Mouse (Mus musculus): ENCODE measurements around the gene Prdm11. TPM values are rescaled to one million over a fixed set of nuclear protein-coding genes. Genes with fewer than 3 reads are reported as not detected.

The Prdm11 gene
- total and polyA plus RNA-seq, 2 experiments from 2014 or later: 3.5 to 14.9 TPM

GRCm38 (mm10) chr2:92944356-92944755, 101.6 kb downstream of the Prdm11 start:
- Histone ChIP-seq H3K4me3 (ENCODE audit: low read length) (no peak overlapping the region), H3K27ac (no peak overlapping the region), H3K4me2 (ENCODE audit: low read depth, low read length) (no peak overlapping the region), H3K4me1 (ENCODE audit: insufficient read depth, low read length) (peaks cover 7% of the 10 kb centered on the region; the same call in 1 of the 2 replicates), H3K36me3 (ENCODE audit: insufficient read depth, low read length) (peaks cover 10% of the 10 kb centered on the region; the same call in 1 of the 2 replicates), H3K9ac (replicated peaks; ENCODE audit: low read length) (no peak overlapping the region), H3K27me3 (ENCODE audit: insufficient read depth, low read length) (no peaks in the 10 kb centered on the region), H3K9me3 (ENCODE audit: low read length) (no peaks in the 10 kb centered on the region)
- DNase-seq (ENCODE audit: low spot score): no peak
- ATAC-seq: no peak
- no peak for TF ChIP-seq CTCF (IDR thresholded peaks at IDR 0.05; ENCODE audit: low read depth)
- 93% methylated on average over 3 of the region's 3 CpGs for WGBS

GRCm38 (mm10) chr2:92943406-92943805, 102.6 kb downstream of the Prdm11 start:
- Histone ChIP-seq H3K4me2 (ENCODE audit: low read depth, low read length) (no peak overlapping the region), H3K9ac (replicated peaks; ENCODE audit: low read length) (no peak overlapping the region), H3K27ac (no peak overlapping the region), H3K36me3 (ENCODE audit: insufficient read depth, low read length) (peaks cover 10% of the 10 kb centered on the region; the same call in 1 of the 2 replicates), H3K4me1 (ENCODE audit: insufficient read depth, low read length) (peaks cover 7% of the 10 kb centered on the region; the same call in 1 of the 2 replicates), H3K4me3 (ENCODE audit: low read length) (no peak overlapping the region), H3K27me3 (ENCODE audit: insufficient read depth, low read length) (no peaks in the 10 kb centered on the region), H3K9me3 (ENCODE audit: low read length) (no peaks in the 10 kb centered on the region)
- 84% methylated on average over 3 of the region's 3 CpGs for WGBS
- ATAC-seq: no peak
- DNase-seq (ENCODE audit: low spot score): no peak
- TF ChIP-seq CTCF (IDR thresholded peaks at IDR 0.05; ENCODE audit: low read depth): no peak

DNA sequence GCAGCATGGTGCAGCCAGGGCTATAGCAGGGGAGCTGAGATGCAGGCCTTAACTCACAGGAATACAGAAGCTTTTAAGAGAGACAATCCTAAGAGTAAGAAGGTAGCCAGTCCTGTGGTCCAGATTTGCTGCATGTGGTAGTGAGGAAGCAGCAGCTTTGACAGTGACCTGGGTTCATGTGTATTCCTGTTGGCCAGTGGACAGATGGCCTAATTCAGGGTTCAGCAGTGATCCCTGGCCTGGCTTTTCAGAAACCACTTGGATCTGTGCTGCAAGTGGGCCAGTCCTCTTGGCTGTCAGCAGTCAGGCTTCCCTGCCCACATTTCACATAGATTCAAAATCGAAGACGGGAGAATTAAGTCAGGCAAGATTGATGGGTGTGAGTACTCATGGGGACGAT, 104.5 kb downstream of the Prdm11 start:
- Histone ChIP-seq H3K27ac (no peak overlapping the region), H3K9ac (replicated peaks; ENCODE audit: low read length) (no peak overlapping the region), H3K4me2 (ENCODE audit: low read depth, low read length) (no peak overlapping the region), H3K27me3 (ENCODE audit: insufficient read depth, low read length) (no peaks in the 10 kb centered on the region), H3K36me3 (ENCODE audit: insufficient read depth, low read length) (peaks cover 10% of the 10 kb centered on the region; the same call in 1 of the 2 replicates), H3K9me3 (ENCODE audit: low read length) (no peaks in the 10 kb centered on the region), H3K4me1 (ENCODE audit: insufficient read depth, low read length) (no peaks in the 10 kb centered on the region), H3K4me3 (ENCODE audit: low read length) (no peak overlapping the region)
- DNase-seq (ENCODE audit: low spot score): no peak
- TF ChIP-seq CTCF (IDR thresholded peaks at IDR 0.05; ENCODE audit: low read depth): no peak
- WGBS: 61% methylated on average over 3 of the region's 3 CpGs
- no peak for ATAC-seq

DNA sequence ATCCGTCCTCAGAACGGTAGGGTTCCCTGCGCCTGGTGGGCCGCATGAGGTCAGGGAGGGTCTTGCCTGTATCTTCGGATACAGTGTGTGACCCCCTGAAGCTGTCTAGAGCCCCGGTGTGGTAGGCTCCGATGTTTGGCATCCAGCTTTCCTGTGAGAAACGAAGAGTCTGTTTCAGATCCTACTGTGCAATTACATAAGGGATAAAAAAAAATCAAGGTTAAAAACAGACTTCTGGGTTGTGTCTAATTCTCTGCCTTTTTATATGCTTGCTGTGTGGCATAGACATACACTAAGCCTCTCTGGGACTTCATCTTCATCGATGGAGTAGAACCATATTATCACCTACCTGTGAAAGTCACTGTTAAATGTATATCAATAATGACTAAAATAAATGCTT, 105.0 kb downstream of the Prdm11 start:
- Histone ChIP-seq H3K9ac (replicated peaks; ENCODE audit: low read length) (no peak overlapping the region), H3K4me1 (ENCODE audit: insufficient read depth, low read length) (no peaks in the 10 kb centered on the region), H3K27ac (no peak overlapping the region), H3K9me3 (ENCODE audit: low read length) (no peaks in the 10 kb centered on the region), H3K27me3 (ENCODE audit: insufficient read depth, low read length) (no peaks in the 10 kb centered on the region), H3K36me3 (ENCODE audit: insufficient read depth, low read length) (peaks cover 10% of the 10 kb centered on the region; the same call in 1 of the 2 replicates), H3K4me3 (ENCODE audit: low read length) (no peak overlapping the region), H3K4me2 (ENCODE audit: low read depth, low read length) (no peak overlapping the region)
- 78% methylated on average over 9 of the region's 9 CpGs for WGBS
- no peak for TF ChIP-seq CTCF (IDR thresholded peaks at IDR 0.05; ENCODE audit: low read depth)
- DNase-seq (ENCODE audit: low spot score) (no peak), ATAC-seq (no peak)

DNA sequence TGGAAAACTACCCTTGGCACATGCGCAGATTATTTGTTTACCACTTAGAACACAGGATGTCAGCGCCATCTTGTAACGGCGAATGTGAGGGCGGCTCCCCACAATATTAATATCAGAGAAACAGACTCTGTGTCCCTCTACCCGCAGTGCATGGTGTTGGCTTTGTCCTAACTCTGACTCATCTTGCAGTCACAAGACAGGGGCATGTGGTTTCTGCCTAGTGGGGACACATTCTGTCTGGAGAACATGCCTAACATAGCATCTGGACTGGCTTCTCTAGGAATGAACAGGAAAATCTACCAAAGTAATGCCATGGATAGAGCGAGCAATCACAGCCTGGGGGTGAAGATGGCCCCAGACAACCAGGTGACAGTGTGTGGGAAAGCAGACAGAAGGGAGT, 107.1 kb downstream of the Prdm11 start:
- WGBS: 95% methylated on average over 6 of the region's 7 CpGs
- H3K27ac ChIP-seq: no peak overlapping the region
- H3K36me3 ChIP-seq (ENCODE audit: insufficient read depth, low read length): 0 out of 2 replicates have a peak, but pooled peaks cover 7% of the 10 kb centered on the region
- TF ChIP-seq CTCF (IDR thresholded peaks at IDR 0.05; ENCODE audit: low read depth): no peak
- H3K9me3 ChIP-seq (ENCODE audit: low read length): no peaks in the 10 kb centered on the region
- no peak overlapping the region for H3K4me3 ChIP-seq (ENCODE audit: low read length)
- ATAC-seq (no peak), DNase-seq (ENCODE audit: low spot score) (no peak)
- H3K9ac ChIP-seq (replicated peaks; ENCODE audit: low read length): no peak overlapping the region
- H3K4me2 ChIP-seq (ENCODE audit: low read depth, low read length): no peak overlapping the region
- H3K27me3 ChIP-seq (ENCODE audit: insufficient read depth, low read length): no peaks in the 10 kb centered on the region
- peaks cover 13% of the 10 kb centered on the region for H3K4me1 ChIP-seq (ENCODE audit: insufficient read depth, low read length)

GRCm38 (mm10) chr2:92938063-92938462, 107.9 kb downstream of the Prdm11 start:
- no peaks in the 10 kb centered on the region for H3K27me3 ChIP-seq (ENCODE audit: insufficient read depth, low read length)
- DNase-seq (ENCODE audit: low spot score) (no peak), ATAC-seq (no peak)
- TF ChIP-seq CTCF (IDR thresholded peaks at IDR 0.05; ENCODE audit: low read depth): no peak
- H3K27ac ChIP-seq: no peak overlapping the region
- H3K9me3 ChIP-seq (ENCODE audit: low read length): no peaks in the 10 kb centered on the region
- H3K4me1 ChIP-seq (ENCODE audit: insufficient read depth, low read length): peaks cover 13% of the 10 kb centered on the region
- WGBS: 80% methylated on average over 5 of the region's 5 CpGs
- no peak overlapping the region for H3K4me3 ChIP-seq (ENCODE audit: low read length)
- 0 out of 2 replicates have a peak, but pooled peaks cover 7% of the 10 kb centered on the region for H3K36me3 ChIP-seq (ENCODE audit: insufficient read depth, low read length)
- no peak overlapping the region for H3K9ac ChIP-seq (replicated peaks; ENCODE audit: low read length)
- H3K4me2 ChIP-seq (ENCODE audit: low read depth, low read length): no peak overlapping the region

GRCm38 (mm10) chr2:92935483-92935882, 110.5 kb downstream of the Prdm11 start:
- 49% methylated on average over 3 of the region's 3 CpGs for WGBS
- Histone ChIP-seq H3K36me3 (ENCODE audit: insufficient read depth, low read length) (no peaks in the 10 kb centered on the region), H3K4me1 (ENCODE audit: insufficient read depth, low read length) (peaks cover 13% of the 10 kb centered on the region), H3K27me3 (ENCODE audit: insufficient read depth, low read length) (no peaks in the 10 kb centered on the region), H3K27ac (peak overlapping the region; percentile 58; the same call in 1 of the 2 replicates), H3K4me2 (ENCODE audit: low read depth, low read length) (no peak overlapping the region), H3K4me3 (ENCODE audit: low read length) (no peak overlapping the region), H3K9me3 (ENCODE audit: low read length) (no peaks in the 10 kb centered on the region), H3K9ac (replicated peaks; ENCODE audit: low read length) (no peak overlapping the region)
- peak; percentile 51 for DNase-seq (ENCODE audit: low spot score)
- ATAC-seq: peak; percentile 50; the same call in 1 of the 2 replicates
- TF ChIP-seq CTCF (IDR thresholded peaks at IDR 0.05; ENCODE audit: low read depth): no peak

Data from hindbrain, postnatal 0 days (tissue).